Mouse (Mus musculus) heart, postnatal 10 days (tissue): ENCODE measurements around the gene Exosc7. TPM values are rescaled to one million over a fixed set of nuclear protein-coding genes. Genes with fewer than 3 reads are reported as not detected.

Source experiments
- DNase-seq, 2 experiments: peaks; one replicate each; pipeline ENCODE4 v3.0.0; 2021
- intact Hi-C: fragments of 180-260 bp; cut with DNase I; formaldehyde crosslinking; loops from one replicate; pipeline ENCODE4 v1.15.1; 2025
- total RNA-seq, 2 experiments: library from RNA; stranded (reverse); gene quantifications; 2 replicates each; pipeline ENCODE4 v1.2.3; 2021

The Exosc7 gene
- total RNA-seq, 2 experiments from 2014 or later, result 23.0 to 29.2 TPM

- DNase-seq, result peak; percentile 51 to 61
- intact Hi-C loops, result no loop called here
Observed at GRCm38 (mm10) chr9:123136953-123137682, 24.1 kb downstream of the Exosc7 start.

DNA sequence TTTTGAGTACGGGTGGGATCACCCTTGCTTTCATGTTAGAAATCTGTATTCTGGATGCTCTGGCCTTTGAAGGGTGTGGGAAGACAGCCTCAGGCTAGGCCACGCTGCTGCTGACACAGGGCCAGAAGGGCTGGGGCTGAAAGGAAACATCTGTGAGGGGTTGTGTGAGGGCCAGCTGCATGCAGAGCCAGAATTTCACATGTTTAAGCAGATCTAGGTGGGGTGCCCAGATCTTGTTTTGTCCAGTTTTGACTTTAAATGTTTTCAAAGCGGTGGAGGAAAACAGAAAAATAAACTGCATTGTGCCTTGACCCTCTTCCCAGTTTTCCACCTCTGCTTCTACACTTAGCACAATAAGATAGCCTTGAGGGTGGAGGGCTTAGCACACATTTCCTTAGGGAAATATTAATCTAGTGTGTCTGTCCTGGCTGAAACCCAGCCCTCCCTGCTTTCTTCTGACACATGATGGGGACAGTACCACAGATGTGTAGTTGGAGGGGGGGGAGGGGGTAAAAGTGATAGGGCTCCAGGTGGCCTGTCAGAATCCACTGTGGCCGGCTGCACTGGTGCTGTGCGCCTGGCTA, 26.0 kb downstream of the Exosc7 start:
- peak; percentile 85 to 87 for DNase-seq
- intact Hi-C loops, result no loop called here

DNA sequence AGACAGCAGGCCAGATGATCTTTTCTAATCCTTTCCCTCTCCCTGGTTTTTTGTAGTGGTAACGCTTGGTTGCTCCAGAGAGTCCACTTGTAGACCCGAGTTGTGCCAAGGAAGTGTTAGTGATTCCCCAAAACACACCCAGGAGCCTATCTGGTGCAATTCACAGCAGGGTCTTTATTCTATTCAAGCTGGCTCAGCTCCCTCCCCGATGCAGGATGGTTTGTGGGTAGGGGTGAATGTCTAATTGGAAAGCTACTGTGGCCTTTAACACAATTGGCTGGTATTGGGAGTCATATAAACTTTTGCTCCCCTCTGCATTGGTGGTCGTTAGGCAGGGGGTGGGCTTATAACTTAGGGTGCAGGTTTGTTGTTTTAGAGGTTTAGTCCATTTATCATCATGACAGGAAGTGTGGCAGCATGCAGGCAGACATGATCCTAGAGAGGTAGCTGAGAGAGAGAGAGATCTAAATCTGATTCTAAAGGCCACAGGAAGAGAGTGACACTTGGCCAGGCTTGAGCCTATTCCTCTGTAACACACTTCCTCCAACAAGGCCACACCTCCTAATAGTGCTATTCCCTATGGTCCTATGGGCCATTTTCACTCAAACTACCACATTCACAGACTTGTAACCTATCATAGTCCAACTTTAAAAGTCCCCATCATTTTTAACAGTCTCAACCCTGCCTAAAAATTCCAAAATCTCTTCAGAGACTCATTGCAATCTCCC, 27.0 kb downstream of the Exosc7 start:
- no peak for DNase-seq

GRCm38 (mm10) chr9:123148430-123148829, 35.4 kb downstream of the Exosc7 start:
- DNase-seq, result peak; percentile 72 to 76
- intact Hi-C loops, result no loop called here

More for the DNA sequence above, 27.0 kb downstream of the Exosc7 start:
- intact Hi-C loops, result no loop called here

- peak; percentile 74 to 82 for DNase-seq
- intact Hi-C loops, result loop anchor here (5.0 kb wide), 1 partner anchor 367 kb away; no protein-coding TSS in a partner anchor
Observed at GRCm38 (mm10) chr9:123150241-123151020, 37.4 kb downstream of the Exosc7 start, which contains the start of gene Clec3b. Gene Clec3b, plus strand, starts transcription at chr9:123150946.

- intact Hi-C loops, result loop anchor here (5.0 kb wide), 1 partner anchor 366 kb away; no protein-coding TSS in a partner anchor
Observed at GRCm38 (mm10) chr9:123151561-123151960, 38.5 kb downstream of the Exosc7 start.

DNA sequence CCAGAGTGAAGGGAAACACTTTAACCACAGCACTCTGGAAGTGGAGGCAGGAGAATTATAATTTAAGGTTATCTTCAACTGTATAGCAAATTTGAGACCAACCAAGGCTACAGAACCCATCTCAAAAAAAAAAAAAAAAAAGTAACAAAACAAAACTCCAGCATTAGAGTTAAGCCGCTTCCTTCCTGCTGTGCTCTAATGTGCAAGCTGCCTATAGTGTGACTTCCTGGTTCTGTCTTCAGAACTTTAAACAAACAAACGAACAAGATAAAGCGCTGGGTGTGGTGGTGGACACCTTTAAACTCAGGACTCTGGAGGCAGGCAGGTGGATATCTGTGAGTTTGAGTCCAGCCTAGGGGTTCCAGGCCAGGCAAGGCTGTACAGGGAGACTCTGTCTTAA, 39.0 kb downstream of the Exosc7 start:
- intact Hi-C loops, result loop anchor here (5.0 kb wide), 1 partner anchor 365 kb away; no protein-coding TSS in a partner anchor
- DNase-seq, result no peak

More at GRCm38 (mm10) chr9:123151561-123151960, 38.5 kb downstream of the Exosc7 start:
- peak in 1 of 2 experiments; percentile 40 for DNase-seq

GRCm38 (mm10) chr9:123153121-123153520, 40.1 kb downstream of the Exosc7 start:
- DNase-seq, result peak; percentile 64 to 66
- intact Hi-C loops, result loop anchor here (5.0 kb wide), 1 partner anchor 364 kb away; no protein-coding TSS in a partner anchor

DNA sequence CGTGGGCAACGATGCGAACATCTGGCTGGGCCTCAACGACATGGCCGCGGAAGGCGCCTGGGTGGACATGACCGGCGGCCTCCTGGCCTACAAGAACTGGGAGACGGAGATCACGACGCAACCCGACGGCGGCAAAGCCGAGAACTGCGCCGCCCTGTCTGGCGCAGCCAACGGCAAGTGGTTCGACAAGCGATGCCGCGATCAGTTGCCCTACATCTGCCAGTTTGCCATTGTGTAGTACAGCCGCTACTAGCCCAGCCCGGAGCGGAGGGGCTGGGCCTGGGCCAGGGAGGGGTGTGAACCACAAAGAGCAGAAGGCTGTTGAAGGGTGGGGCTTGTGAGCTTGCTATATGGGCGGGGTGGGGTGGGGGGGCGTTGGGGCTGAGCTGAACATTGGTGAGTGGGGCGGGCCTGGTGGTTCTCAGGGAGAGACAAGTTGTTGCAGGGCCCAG, 43.9 kb downstream of the Exosc7 start:
- peak; percentile 75 to 80 for DNase-seq
- intact Hi-C loops, result loop anchor here (5.0 kb wide), 1 partner anchor 350 kb away; no protein-coding TSS in a partner anchor

DNA sequence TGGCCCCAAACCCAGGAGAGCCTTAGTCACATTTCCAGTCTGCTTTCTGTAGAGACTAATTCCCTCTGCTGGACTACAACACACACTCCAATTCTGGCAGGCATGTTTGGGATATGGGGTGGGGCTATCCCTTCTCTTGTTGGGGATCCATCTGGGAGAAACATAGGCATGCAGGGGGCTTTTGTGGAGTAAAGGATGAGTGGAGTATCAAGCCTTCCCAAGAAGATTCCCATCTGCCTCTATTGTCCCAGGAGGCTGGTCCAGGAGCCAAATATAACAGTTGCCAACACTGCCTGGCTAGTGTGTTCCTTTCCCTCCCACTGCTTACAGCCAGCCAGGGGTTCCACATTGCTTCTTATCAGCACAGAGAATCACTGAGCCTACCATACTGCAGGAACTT, 44.7 kb downstream of the Exosc7 start:
- intact Hi-C loops, result loop anchor here (2.0 to 5.0 kb wide), 2 partner anchors 283 to 350 kb away; no protein-coding TSS in a partner anchor
- peak in 1 of 2 experiments; percentile 34 for DNase-seq

- intact Hi-C loops, result loop anchor here (2.0 to 5.0 kb wide), 2 partner anchors 283 to 349 kb away; no protein-coding TSS in a partner anchor
- peak in 1 of 2 experiments; percentile 45 for DNase-seq
Observed at GRCm38 (mm10) chr9:123158125-123158836, 45.3 kb downstream of the Exosc7 start.

DNA sequence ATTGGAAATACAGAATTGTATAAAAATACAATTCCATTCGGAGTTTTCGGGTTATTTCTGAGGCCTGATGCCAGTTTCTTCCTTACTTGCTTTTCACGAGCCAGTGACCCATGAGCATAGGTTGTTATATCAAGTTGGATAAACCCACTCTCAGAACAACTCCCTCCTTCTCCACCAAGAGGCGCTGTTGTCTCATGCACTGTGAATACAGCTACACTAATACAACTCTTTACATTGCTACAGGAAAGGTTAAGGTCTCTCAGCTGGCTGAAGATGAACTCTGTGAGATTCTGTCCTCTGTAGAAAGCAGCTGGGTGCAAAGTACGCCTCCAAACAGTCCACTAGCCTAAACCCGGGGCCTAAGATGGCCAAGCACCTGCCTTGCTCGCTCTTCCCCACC, 46.3 kb downstream of the Exosc7 start:
- DNase-seq, result peak; percentile 83 to 88
- intact Hi-C loops, result loop anchor here (1.0 to 5.0 kb wide), 3 partner anchors 94 to 348 kb away; no protein-coding TSS in a partner anchor

GRCm38 (mm10) chr9:123161792-123162191, 48.8 kb downstream of the Exosc7 start:
- intact Hi-C loops, result no loop called here
- no peak for DNase-seq

GRCm38 (mm10) chr9:123162985-123163694, 50.1 kb downstream of the Exosc7 start:
- DNase-seq, result no peak
- intact Hi-C loops, result no loop called here

DNA sequence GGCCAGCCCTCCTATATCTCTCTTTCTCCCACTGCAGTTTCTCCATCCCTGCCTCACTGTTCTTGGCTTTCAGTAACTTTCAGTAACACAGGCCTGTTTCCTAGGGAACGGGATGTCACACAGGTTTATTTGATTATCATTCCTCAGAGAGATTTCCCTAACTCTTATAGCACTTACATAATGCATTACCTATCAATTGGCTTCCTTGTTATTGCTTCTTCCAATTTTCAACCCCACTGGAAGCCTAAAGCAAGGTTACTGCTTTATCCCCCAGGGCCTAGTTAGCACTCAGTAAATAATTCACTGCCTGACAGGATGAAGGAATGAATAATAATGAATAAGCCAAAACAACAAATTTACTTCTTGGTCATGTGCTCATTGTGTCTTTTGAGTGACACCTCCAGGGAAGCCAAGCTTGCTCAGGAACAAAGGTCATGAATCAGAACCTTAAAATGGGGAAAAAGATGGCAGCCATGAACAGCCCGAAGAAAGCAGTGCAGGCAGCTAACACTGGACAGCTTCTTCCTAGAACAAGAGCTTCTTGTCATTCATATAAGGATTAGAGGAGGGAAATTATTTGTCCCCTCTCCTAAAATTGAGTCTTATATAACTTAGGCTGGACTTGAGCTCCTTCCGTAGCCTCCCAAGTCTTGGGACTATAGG, 52.9 kb downstream of the Exosc7 start:
- intact Hi-C loops, result no loop called here
- no peak for DNase-seq

- no peak for DNase-seq
- intact Hi-C loops, result no loop called here
Observed at GRCm38 (mm10) chr9:123173760-123174159, 60.7 kb downstream of the Exosc7 start.

DNA sequence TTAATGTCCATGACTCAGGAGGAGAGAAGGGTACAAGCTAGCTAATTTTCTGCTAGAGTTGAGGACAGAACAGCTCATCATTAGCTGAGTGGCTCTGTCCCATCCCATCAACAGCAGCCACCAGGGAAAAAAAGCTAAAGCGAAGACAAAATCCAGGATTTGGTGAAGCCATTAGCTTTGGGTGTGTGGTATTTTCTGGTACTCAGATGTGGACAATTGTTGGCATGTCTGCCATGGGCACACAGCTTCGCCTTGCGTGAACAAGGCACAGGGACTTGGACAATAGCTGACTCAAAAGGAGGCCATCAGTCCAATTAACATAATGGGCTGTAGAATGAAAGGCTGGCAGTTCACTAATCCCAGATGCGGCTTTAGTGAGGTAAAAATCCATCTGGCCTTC, 61.3 kb downstream of the Exosc7 start:
- no peak for DNase-seq
- intact Hi-C loops, result no loop called here
